Mouse (Mus musculus) kidney, postnatal 25 days (tissue): ENCODE results near the gene Gfap.
A peak's percentile ranks its signal among the peaks of the same experiment; 100 is the strongest.

Experiments
- DNase-seq, 2 experiments: peaks; one replicate each; pipeline ENCODE4 v3.0.0; 2021; ENCODE audit warnings: mixed read lengths in 2 of 2

Gfap gene

DNA sequence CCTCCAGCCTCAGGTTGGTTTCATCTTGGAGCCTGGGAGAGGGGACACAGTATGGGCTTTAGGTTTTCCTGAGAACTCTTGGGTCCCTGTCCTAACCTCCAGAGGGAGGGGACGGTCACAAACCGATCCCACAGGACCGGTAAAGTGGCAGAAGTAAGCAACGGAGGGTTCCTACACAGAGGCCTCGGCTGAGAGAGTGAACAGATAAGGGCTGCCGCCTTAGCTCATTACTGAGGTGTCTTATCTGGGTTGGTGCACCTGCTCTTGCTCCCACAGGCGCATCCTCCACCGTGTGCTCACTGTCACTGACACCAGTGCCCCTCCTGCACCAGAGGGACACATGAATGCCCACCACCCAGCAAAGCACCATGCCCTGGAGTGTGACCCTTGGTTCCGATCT is 4.9 kb downstream of the Gfap start:
- no peak for DNase-seq

DNA sequence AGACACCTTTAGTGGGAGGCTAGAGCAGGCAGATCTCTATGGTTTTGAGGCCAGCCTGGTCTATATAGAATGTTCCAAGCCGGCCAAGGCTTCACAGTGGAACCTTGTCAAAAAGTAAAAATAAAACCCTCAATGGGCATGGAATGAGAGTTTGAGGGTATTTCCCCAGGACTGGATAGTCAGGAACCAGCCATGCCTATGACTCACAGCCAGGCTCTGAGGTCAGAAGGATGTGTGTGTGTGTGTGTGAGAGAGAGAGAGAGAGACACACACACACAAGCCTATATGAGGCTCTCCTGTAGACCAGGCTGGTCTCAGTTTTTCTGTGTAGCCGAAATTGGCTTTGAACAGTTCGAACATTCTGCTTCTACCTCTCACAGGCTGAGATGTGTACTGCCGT is 6.0 kb downstream of the Gfap start:
- no peak for DNase-seq

DNA sequence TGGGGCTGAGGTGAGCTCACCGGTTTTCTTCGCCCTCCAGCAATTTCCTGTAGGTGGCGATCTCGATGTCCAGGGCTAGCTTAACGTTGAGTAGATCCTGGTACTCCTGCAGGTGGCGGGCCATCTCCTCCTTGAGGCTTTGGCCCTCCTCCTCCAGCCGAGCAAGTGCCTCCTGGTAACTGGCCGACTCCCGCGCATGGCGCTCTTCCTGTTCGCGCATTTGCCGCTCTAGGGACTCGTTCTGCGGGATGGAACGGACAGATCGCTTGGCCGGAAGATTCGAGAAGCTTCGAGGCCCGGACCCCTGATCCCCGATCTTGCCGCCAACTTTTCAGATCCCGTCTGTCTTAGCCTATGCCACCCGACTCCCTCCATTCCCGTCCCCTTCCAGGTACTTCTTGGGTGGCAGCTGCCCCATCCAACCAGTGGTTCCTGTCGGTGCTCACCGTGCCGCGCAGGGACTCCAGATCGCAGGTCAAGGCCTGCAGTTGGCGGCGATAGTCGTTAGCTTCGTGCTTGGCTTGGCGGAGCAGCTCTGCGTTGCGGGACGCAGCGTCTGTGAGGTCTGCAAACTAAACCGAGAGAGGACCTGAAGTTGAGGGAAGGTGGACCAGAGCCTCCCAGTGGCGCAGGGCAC is 7.6 kb downstream of the Gfap start:
- peak; percentile 85 to 92 for DNase-seq

GRCm38 (mm10) chr11:102890096-102890495 is 10.6 kb downstream of the Gfap start:
- DNase-seq = no peak

- no peak for DNase-seq
Observed at GRCm38 (mm10) chr11:102888135-102888534, 12.6 kb downstream of the Gfap start.

DNA sequence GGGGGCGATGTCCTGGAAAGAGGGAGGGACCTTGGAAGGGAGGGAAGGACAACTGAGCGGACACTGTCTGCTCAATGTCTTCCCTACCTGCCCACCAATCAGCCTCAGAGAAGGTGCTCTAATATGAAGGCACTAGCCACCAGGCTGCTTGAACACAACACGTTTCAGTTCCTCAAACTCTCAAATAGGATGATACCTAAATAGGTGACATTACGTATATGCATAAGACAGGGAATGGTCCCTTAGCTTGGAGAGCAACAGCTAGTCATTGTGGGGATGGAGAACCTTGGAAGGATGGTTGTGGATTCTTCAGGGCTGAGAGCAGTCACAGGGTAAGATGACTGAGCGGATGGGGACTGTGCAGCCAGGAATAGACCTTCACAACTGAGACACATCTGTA is 13.3 kb downstream of the Gfap start:
- no peak for DNase-seq

GRCm38 (mm10) chr11:102884616-102885219 is 16.0 kb downstream of the Gfap start, which contains the start of gene Fam187a:
TSS of gene Fam187a (plus strand) at chr11:102885169.
- DNase-seq = no peak

GRCm38 (mm10) chr11:102881314-102882198 is 19.2 kb downstream of the Gfap start:
- DNase-seq = no peak

- peak; percentile 94 to 96 for DNase-seq
Observed at GRCm38 (mm10) chr11:102880585-102881313, 20.0 kb downstream of the Gfap start, which contains the start of the genes Eftud2 and Ccdc103. TSS of gene Eftud2 (minus strand) at chr11:102880985. TSS of gene Ccdc103 (plus strand) at chr11:102881204.

- no peak for DNase-seq
Observed at GRCm38 (mm10) chr11:102879558-102879957, 21.2 kb downstream of the Gfap start.

GRCm38 (mm10) chr11:102874801-102875334 is 25.8 kb downstream of the Gfap start:
- no peak for DNase-seq

GRCm38 (mm10) chr11:102864272-102864671 is 36.4 kb downstream of the Gfap start:
- peak; percentile 71 to 92 for DNase-seq

DNA sequence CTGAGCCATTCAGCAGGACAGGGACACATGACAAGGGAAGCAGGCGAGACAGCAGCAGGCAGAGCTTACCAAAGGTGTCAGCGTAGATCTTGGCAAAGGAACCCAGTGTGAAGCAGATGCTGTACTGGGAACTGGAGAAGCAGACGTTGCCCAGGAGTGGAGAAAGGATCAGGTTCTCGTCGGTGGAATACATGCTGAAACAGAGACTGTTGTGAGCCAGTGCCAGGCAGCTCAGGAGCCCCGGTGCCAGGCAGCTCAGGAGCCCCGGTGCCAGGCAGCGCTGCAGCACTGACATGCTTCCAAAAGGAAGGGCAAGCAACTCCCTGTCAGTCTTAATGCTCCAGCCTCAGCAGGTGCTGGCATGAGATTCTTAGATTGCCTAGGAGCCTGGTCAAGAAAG is 40.8 kb downstream of the Gfap start:
- DNase-seq = no peak

DNA sequence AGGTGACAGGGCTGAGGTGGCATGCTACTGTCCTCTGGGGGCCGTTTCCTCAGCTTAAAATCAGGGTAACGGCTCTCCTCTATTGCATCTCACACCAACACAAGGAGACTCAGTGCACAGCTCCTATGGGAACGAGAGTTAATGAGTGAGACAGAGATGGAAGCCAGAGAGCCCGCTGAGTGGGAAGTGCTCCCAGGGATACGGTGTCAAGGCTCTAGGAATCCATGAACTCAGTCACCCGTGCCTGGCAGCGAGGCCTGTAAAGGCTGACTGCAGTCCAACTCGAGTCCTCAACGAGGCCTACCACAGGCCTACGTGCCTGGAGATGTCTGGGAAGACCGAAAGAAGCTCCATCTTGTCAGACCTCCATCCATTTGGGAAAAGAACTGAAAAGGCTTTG is 41.8 kb downstream of the Gfap start:
- DNase-seq = no peak

GRCm38 (mm10) chr11:102855941-102856340 is 44.8 kb downstream of the Gfap start:
- no peak for DNase-seq

- DNase-seq = no peak
Observed at GRCm38 (mm10) chr11:102853760-102854159, 47.0 kb downstream of the Gfap start.

- DNase-seq = peak; percentile 79 to 89
Observed at GRCm38 (mm10) chr11:102851883-102852282, 48.8 kb downstream of the Gfap start.

DNA sequence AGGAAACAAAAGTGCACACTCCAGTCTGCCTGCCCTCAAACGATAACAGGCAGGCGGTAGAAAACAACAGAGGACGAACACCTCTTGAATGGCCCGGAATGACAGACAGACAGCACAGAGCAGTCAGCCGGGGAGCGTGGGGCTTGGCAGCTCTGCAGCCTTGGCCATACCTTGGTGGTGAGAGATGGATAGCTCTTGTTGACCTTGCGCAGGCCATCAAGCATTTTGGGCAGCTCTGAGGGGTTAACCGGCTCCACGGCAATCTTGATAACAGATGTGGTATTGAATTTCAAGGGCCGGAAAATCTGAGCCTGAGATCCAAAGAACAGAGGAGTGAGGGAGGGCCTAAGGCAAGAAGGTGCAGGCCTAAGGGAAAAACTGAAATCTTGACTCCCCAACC is 54.8 kb downstream of the Gfap start:
- no peak for DNase-seq

- no peak for DNase-seq
Observed at GRCm38 (mm10) chr11:102838616-102839150, 62.0 kb downstream of the Gfap start.

- peak; percentile 11 to 52 for DNase-seq
Observed at GRCm38 (mm10) chr11:102838126-102838525, 62.6 kb downstream of the Gfap start.

- no peak for DNase-seq
Observed at GRCm38 (mm10) chr11:102837385-102837784, 63.3 kb downstream of the Gfap start.
